In the genomic region with DNA sequence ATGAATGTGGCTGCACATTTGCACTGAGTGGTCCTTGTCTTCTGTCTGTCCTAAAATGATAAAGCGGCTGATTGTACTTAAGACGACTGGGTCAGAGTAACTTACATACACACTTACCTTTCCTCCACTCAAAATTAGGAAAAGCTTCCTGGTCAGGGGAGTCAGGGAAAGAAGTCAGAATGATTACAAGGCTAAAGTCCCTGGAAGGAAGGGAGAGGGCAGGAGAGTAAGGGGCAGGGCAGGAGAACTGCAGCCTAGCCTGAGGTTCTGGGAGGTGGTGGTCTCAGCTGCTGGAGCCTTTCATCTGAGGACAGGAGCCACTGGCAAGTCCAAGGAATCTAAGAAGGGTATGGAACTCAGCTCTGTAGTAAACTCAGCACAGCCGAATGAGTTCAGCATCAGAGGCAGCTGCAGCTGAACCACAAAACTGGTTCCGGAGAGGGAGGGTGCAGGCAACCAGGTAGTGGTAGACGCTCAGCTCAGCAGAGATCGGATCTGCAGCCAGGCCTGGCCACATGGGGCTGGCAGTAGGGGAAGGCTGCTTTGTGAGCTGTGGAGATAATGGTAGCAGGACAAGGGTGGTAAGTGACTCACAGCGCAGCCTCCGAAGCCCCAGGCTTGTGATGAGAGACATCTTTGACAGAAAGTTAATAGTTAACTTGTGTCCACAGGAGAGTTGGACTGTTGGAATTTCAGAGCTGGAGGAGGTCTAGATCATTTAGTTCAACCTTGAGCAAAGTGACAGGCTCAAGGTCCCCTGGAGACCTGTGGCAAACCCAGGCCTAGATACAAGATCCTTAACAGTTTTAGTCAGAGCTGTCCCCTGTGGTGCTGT, we compare ENCODE assay signal across 12 mouse cellular contexts. TPM values are rescaled to one million over a fixed set of nuclear protein-coding genes. Genes with fewer than 3 reads are reported as not detected.
A peak's percentile ranks its signal among the peaks of the same experiment; 100 is the strongest.
DNase-seq lines count a peak whose midpoint lies in the region; ATAC-seq lines count a peak whose summit lies in the region.
"Had no signal": no experiment of that assay in that cellular context is flagged by ENCODE, and none has a peak within 500 bp of the region (broad histone marks: within the 10 kb centered on the region; RNA-seq: fewer than 3 reads in every experiment).

No protein-coding gene starts in this region.

- H3K27ac ChIP-seq in kidney, embryonic 16.5 days (ENCODE audit: low read length): peak overlapping the region; percentile 92
- H3K27ac ChIP-seq: embryonic facial prominence, embryonic 15.5 days; hindbrain, embryonic 15.5 days; midbrain, embryonic 12.5 days had no signal

- peak; percentile 25 for DNase-seq in adrenal gland, postnatal 14 days
- no peak for DNase-seq in adrenal gland, postnatal 4 days (ENCODE audit: low spot score in 2 of 2)
- DNase-seq in MEL-GATA-1-ER (ENCODE audit: extremely low read depth, low read depth): peak; percentile 61
- no peak for DNase-seq in ovary, postnatal 36 days (ENCODE audit: low spot score)
- no peak for DNase-seq in urinary bladder, postnatal 25 days (ENCODE audit: low spot score)
- no peak for DNase-seq in heart, postnatal 36 days
- DNase-seq: spleen, adult 18-20 months had no signal

- no peaks in the 10 kb centered on the region for H3K9me3 ChIP-seq in kidney, embryonic 16.5 days (ENCODE audit: low read length)
- H3K9me3 ChIP-seq: embryonic facial prominence, embryonic 15.5 days; hindbrain, embryonic 15.5 days; midbrain, embryonic 12.5 days had no signal

- no peaks in the 10 kb centered on the region for H3K27me3 ChIP-seq in kidney, embryonic 16.5 days (ENCODE audit: insufficient read depth, low read length)
- H3K27me3 ChIP-seq: embryonic facial prominence, embryonic 15.5 days; hindbrain, embryonic 15.5 days; midbrain, embryonic 12.5 days had no signal

- peak overlapping the region; percentile 33 for H3K9ac ChIP-seq in kidney, embryonic 16.5 days (replicated peaks; ENCODE audit: low read length)
- H3K9ac ChIP-seq: embryonic facial prominence, embryonic 15.5 days; hindbrain, embryonic 15.5 days; midbrain, embryonic 12.5 days had no signal

- intact Hi-C loops in heart, postnatal 36 days (cut with DNase I): no loop called here

- 0 out of 2 replicates have a peak overlapping the region, but pooled peaks have one; percentile 7 for H3K4me2 ChIP-seq in kidney, embryonic 16.5 days (replicated peaks; ENCODE audit: low read depth, low read length)
- H3K4me2 ChIP-seq: embryonic facial prominence, embryonic 15.5 days; hindbrain, embryonic 15.5 days; midbrain, embryonic 12.5 days had no signal

- H3K4me1 ChIP-seq in kidney, embryonic 16.5 days (ENCODE audit: insufficient read depth, low read length): peaks cover 23% of the 10 kb centered on the region

- no peaks in the 10 kb centered on the region for H3K36me3 ChIP-seq in kidney, embryonic 16.5 days (ENCODE audit: insufficient read depth, low read length)

- no peak overlapping the region for H3K4me3 ChIP-seq in kidney, embryonic 16.5 days (ENCODE audit: low read length)
- H3K4me3 ChIP-seq: embryonic facial prominence, embryonic 15.5 days; hindbrain, embryonic 15.5 days; midbrain, embryonic 12.5 days had no signal

- 58% methylated on average over 8 of the region's 8 CpGs for WGBS in kidney, embryonic 16.5 days

- ATAC-seq in kidney, embryonic 16.5 days (ENCODE audit: low FRiP score, low TSS enrichment): peak; percentile 89
- ATAC-seq in megakaryocyte progenitor cell, adult 5-6 weeks (replicated peaks; ENCODE audit: poor library complexity): peak; percentile 95

RNA-seq across cellular contexts. Expression of a gene that starts 9.1 kb away (rescaled TPM):
- total RNA-seq in adrenal gland, postnatal 14 days (2021): 57.6 and 62.5 TPM in 2 replicates
- total RNA-seq in adrenal gland, postnatal 4 days (2021): 10 to 100 TPM; 90.0 to 90.8 TPM
- 32.4 and 38.1 TPM in 2 replicates for polyA plus RNA-seq in kidney, embryonic 16.5 days (2015; fragmentation: Nextera tagmentation; extraction: Ambion mirVana)
- total RNA-seq in megakaryocyte progenitor cell, adult 5-6 weeks (2015): 23.1 and 25.1 TPM in 2 replicates
- 71.4 and 99.8 TPM in 2 replicates for total RNA-seq in megakaryocyte progenitor cell, adult 5-6 weeks (2017)
- total RNA-seq in heart, postnatal 36 days (2021): 100 to 1,000 TPM; 256 to 280 TPM

RNA-seq across cellular contexts. Expression of a gene that starts 15.5 kb away (rescaled TPM):
- total RNA-seq in adrenal gland, postnatal 14 days (2021): not detected in 2 replicates
- not detected for total RNA-seq in adrenal gland, postnatal 4 days (2021)
- 1.5 and 1.6 TPM in 2 replicates for polyA plus RNA-seq in kidney, embryonic 16.5 days (2015; fragmentation: Nextera tagmentation; extraction: Ambion mirVana)
- not detected in 2 replicates for total RNA-seq in megakaryocyte progenitor cell, adult 5-6 weeks (2015)
- not detected in 2 replicates for total RNA-seq in megakaryocyte progenitor cell, adult 5-6 weeks (2017)
- not detected for total RNA-seq in heart, postnatal 36 days (2021)

RNA-seq across cellular contexts. Expression of a gene that starts 47.0 kb away (rescaled TPM):
- not detected in 2 replicates for total RNA-seq in adrenal gland, postnatal 14 days (2021)
- total RNA-seq in adrenal gland, postnatal 4 days (2021): not detected
- not detected in 2 replicates for polyA plus RNA-seq in kidney, embryonic 16.5 days (2015; fragmentation: Nextera tagmentation; extraction: Ambion mirVana)
- not detected in 2 replicates for total RNA-seq in megakaryocyte progenitor cell, adult 5-6 weeks (2015)
- not detected in 2 replicates for total RNA-seq in megakaryocyte progenitor cell, adult 5-6 weeks (2017)
- total RNA-seq in heart, postnatal 36 days (2021): not detected

Comparison
In these comparisons a context has a peak if more than half of its experiments do, and no peak if none do; other contexts are left out.
1. DNase-seq: peak in adrenal gland, postnatal 14 days (single experiment) and MEL-GATA-1-ER (single experiment); none in adrenal gland, postnatal 4 days (0 of 2), ovary, postnatal 36 days (single experiment), urinary bladder, postnatal 25 days (single experiment) and heart, postnatal 36 days (0 of 2).